Mouse (Mus musculus) spleen, postnatal 36 days (tissue): ENCODE measurements around the gene Ifi27l2a.
"Not testable (repeated sequence)": the region's sequence is repeated elsewhere in the genome, so short reads cannot be mapped to it uniquely, and the experiment has no call there.

ENCODE experiments used
- DNase-seq, 2 experiments: peaks; one replicate each; pipeline ENCODE4 v3.0.0; 2022; ENCODE audit warnings: low spot score in 2 of 2, mixed read lengths in 1 of 2

Gene Ifi27l2a

DNA sequence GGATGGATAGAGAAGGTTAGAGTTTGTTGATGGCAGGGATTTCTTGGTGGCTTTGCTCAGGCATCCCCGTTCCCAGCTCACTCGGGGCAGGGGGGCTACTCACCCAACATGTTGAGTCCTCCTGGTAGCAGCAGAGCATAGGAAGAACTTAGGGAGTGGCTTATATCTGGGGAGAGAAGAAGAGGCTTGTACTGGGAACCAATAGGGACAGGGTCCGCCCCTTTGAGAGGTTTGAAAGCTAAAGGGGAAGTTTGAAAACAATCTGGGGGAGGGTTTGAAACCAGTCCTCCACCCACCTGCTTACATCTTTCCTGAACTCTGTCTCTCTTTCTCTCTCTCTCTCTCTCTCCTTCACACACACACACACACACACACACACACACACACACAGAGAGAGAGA, at the start of gene Ifi27l2a:
Gene Ifi27l2a (minus strand): TSS at position 157 of the 400 bp plus-strand sequence.
- peak; percentile 79 to 82 for DNase-seq

GRCm38 (mm10) chr12:103492767-103493166, 49.3 kb upstream of the Ifi27l2a start:
- DNase-seq: peak; percentile 53 to 71

- no peak for DNase-seq
Observed at GRCm38 (mm10) chr12:103491091-103491730, 47.7 kb upstream of the Ifi27l2a start.

DNA sequence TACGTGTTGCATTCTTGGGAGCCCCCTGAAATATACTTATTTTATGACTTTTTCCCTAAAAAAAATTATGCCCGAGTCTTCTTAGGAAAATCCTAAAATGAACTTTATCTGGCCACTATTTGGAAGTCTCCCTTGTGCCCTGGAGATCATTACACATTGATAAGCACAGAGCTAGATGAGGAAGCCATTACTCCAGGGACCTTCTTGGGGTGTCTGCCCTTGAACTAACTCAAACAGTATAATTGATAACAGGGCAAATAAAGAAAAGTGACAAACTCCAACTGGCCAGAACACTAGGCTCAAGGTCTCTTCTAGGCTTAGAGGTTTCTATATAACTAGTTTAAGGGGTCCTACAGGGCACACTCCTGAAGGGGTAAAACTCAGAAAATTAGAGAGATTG, 44.3 kb upstream of the Ifi27l2a start:
- DNase-seq: no peak

GRCm38 (mm10) chr12:103487276-103487675, 43.8 kb upstream of the Ifi27l2a start:
- DNase-seq: no peak

DNA sequence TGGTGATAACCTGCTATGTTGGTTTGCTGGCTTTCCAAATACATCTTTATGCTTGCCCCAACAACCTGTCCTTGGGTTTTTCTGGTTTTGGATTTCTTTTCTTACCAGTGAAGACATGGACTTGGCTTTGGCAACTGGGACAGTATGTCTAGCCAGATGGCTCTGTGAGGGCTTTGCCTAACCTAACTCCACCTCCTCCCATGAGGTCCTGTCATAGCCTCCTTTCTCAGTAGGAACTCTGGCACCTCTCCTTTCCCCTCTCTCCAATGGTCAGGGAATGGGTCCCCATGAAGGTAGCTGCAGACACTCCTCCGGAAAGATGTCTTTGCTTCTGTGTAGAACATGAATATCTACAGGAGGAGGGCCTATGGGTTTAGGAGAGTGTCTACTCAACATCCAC, 43.2 kb upstream of the Ifi27l2a start:
- no peak for DNase-seq

- not testable (repeated sequence) for DNase-seq
Observed at GRCm38 (mm10) chr12:103484200-103484972, 40.9 kb upstream of the Ifi27l2a start.

- no peak for DNase-seq
Observed at GRCm38 (mm10) chr12:103482781-103483180, 39.3 kb upstream of the Ifi27l2a start.

- DNase-seq: no peak
Observed at GRCm38 (mm10) chr12:103481671-103482070, 38.2 kb upstream of the Ifi27l2a start.

- DNase-seq: no peak
Observed at GRCm38 (mm10) chr12:103477461-103478015, 34.1 kb upstream of the Ifi27l2a start.

DNA sequence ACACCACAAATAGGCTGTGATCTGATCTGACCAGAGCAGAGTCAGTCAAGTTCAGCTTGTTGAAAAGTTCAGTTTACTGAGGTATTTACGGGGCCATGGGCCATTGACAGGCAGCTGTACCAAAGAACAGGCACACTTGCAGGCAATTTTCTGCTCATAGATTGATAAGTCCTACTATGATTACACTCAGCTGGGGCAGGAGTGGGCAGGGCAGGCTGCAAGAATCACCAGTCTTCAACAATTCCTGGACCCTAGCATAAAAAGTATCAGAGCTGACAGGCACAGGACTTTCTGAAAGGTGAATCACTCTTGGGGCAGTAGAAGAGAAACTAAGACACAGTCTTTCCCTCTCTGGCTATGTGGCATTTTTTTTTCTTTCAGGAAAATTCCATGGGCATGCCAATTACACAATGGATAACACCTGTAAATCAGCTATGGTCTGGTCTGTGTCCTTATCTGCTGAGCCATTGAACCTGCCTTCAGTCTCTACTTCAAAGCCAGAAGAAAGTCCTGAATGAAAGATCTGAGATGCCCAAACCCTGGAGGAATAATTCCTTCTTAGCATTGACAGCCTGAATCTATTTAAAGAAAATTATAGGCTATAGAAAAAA, 33.4 kb upstream of the Ifi27l2a start:
- DNase-seq: no peak

DNA sequence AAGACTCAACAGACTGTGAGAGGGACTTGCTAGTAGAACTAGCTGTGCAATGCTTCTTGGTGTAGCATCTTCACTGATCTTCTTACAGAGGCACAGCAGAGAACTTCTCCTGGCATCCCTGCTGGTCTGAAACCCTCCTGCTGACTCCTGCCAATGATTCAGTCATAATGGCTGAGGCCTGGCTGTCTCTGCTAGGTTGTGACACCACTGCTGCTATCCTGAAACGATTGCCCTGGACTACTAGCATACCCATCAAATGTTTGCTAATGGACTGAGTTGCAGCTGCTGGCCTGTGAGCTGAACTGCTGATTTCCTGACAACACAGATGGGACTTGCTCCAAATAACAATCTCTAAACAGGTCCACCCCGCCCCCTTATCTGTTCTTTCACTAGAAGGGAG, 31.0 kb upstream of the Ifi27l2a start:
- DNase-seq: no peak

- no peak for DNase-seq
Observed at GRCm38 (mm10) chr12:103457140-103457539, 13.7 kb upstream of the Ifi27l2a start, which contains the start of gene Ifi27l2b. Gene Ifi27l2b (minus strand): TSS chr12:103457223.

- not testable (repeated sequence) for DNase-seq
Observed at GRCm38 (mm10) chr12:103456727-103457126, 13.2 kb upstream of the Ifi27l2a start.

GRCm38 (mm10) chr12:103453361-103453760, 9.9 kb upstream of the Ifi27l2a start:
- no peak for DNase-seq

DNA sequence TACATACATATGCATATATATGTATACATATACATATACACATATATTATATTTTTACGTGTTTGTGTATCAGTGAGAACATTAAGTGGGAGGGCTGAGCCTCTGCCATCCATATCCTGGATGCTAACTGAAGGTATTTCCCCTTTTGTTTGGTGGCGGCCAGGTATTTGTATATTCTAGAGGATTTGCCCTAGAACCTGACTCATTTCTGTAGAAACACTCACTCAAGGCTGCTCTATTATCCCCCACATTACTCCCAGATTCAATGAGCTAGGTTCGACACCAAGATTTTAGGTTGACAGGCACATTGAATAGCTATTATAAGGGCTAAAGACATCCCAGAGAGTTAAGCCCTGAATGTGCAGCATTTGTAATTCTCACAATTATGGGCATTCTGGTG, 1.6 kb upstream of the Ifi27l2a start:
- no peak for DNase-seq

- DNase-seq: not testable (repeated sequence)
Observed at GRCm38 (mm10) chr12:103444261-103444660, 781 bp upstream of the Ifi27l2a start.

DNA sequence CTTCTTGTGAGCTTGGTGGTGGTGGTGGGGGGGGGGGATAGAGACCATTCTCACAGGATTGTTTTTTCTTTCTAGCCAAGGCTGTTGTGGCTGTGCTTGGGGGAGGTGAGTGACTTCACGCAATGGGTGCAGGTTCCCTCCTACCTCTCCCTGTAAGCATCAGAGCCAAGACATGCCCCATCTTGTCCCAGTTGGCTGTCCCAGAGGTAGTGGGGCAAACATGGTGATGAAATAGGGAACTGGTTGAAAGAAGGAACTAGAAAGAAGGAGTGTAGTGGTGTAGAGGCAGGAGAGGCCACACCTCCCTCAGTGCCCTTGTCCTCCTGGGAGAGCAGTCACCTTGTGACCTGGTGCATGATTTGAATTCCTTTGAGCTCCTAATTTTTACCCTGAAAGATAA, 5.9 kb downstream of the Ifi27l2a start:
- no peak for DNase-seq

DNA sequence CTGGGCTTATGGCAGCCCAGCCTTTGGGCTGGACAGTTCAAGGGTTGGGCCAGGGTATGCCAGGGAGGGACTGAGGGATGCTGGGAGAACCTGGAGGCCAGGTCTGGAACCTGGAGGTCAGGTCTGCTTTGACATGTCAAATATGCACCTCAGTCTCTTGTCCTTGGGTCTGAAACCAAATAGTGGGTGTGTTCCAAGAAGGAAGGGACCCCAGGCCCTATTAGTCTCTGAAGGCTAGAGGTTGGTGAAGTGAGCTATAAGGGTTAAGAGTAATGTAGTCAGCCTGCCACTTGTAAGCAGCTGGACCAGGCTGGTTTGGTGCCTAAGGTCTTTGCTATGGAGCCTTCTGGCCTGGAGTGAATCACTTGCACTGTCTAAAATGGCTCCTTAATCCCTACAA, 8.6 kb downstream of the Ifi27l2a start:
- no peak for DNase-seq

- DNase-seq: peak; percentile 83 to 91
Observed at GRCm38 (mm10) chr12:103433986-103434731, 9.3 kb downstream of the Ifi27l2a start, which contains the start of gene Ifi27. Gene Ifi27 (plus strand): TSS chr12:103434211.

DNA sequence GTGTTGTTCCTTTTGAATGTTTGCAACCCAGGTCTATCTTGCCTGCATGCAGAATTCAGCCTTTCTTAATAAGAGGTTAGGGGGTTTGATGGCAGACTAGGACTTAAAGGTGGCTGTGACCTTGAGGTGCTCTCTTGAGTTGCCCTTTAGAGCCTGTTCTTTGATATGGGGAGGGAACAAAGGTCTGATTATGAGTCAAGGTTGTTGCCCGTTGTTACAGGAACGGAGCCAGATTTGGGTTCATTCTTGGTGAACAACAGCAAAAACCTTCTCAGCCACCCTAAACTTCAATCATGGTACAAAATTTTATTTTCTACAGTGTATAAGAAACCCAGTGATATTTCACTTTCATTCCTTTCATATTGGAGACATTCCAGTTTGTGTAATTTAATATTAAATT, 10.1 kb downstream of the Ifi27l2a start:
- DNase-seq: no peak

DNA sequence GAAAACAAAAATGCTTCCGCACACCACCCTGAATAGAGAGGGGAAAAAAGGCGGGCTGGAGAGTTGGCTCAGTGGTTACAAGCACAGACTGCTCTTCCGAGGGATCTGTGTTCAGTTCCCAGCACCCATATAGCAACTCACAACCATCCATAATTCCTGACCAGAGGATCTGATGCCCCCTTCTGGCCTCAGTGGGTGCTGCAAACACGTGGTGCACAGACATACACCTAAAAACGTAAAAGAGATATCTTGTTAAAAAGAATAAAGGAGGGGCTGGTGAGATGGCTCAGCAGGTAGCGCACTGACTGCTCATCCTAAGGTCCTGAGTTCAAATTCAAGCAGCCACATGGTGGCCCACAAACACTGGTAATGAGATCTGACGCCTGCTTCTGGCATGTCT, 16.8 kb downstream of the Ifi27l2a start:
- DNase-seq: no peak
